Mouse (Mus musculus): ENCODE results near the gene Arl1. TPM values are rescaled to one million over a fixed set of nuclear protein-coding genes. Genes with fewer than 3 reads are reported as not detected.

Arl1 gene
- polyA plus RNA-seq (2017; shearing (Covaris generic)): 78.3 TPM

DNA sequence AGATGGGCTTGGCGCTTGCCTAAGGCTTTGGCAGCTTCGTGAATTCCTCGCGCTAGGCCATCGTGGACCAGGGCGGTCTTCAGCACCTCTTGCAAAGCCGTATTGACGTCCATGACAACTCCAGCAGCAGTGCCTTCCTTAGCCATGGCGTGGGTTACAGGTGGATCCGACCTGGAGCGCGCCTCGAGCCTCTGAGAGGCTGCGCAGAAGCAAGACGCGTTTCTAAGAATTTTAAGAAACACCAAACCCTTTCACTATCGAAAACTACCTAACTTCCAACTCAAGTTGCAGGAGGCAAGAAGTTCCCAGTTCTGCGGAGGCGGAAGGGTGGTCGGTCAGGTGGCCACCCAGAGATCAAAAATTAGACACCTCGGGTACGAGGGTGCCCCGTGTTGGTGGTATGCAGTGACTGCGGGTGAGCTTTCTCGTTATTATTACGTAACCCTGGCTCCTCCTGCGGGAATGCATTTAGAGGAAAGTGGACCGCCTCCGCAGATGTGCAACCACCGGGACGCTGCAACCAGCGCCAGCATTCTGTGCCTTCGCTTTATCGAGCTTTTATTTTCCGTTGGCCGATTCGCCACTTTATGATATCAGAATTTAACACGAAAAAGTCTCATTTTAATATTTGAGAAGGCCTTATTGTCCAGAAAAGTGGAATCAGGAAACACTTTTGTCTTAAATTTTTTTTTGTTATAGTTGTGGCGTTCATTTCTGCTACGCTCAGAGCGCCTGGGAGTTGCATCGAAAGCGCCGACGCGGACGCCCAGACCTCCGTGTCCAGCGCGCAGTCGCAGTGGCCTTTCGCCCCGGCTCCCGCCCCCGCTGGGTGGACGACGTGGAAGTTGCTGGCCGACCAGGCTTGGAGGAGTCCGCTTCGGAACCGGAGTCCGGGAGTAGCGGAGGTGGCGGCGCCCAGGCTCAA is at the start of gene Arl1:
TSS of gene Arl1 (plus strand) at position 288 of the 925 bp plus-strand sequence.

DNA sequence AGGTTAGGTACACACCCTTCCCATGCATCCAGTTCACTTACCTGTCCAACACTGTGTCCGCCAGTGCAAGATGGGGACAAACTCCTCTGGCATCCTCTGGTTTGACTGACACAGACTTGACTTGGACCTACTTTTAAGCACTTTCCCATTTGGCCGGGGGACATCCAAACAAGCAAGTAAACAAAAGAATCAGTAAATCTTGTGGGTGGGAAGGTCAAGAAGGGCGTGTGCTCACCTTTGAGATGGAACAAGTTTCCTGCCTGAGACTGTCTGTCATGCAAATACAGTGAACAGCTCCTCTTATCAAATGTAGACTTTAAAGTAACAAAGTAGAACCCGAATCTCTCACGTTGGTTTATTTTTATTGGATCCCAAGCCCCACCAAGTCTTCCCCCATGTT is 45.7 kb upstream of the Arl1 start, which contains the start of gene Spic:
TSS of gene Spic (minus strand) at position 91 of the 400 bp plus-strand sequence.

Other genes with a start within 250 kb of the Arl1 start
- 34.1 TPM for gene Chpt1, start 226.8 kb upstream of the Arl1 start, polyA plus RNA-seq (2017; shearing (Covaris generic))
- gene Mybpc1, start 125.7 kb upstream of the Arl1 start, polyA plus RNA-seq (2017; shearing (Covaris generic)): not detected
- 0.54 TPM for gene Spic, start 45.8 kb upstream of the Arl1 start, polyA plus RNA-seq (2017; shearing (Covaris generic))
- gene Utp20, start 95.9 kb downstream of the Arl1 start, polyA plus RNA-seq (2017; shearing (Covaris generic)): 17.7 TPM
- 0.07 TPM for gene Slc5a8, start 155.1 kb downstream of the Arl1 start, polyA plus RNA-seq (2017; shearing (Covaris generic))

All from effector memory CD4-positive, alpha-beta T cell, adult 7 months (primary cell).